Mouse (Mus musculus) intestine, embryonic 14.5 days (tissue): ENCODE measurements around the gene Epb41l3. TPM values are rescaled to one million over a fixed set of nuclear protein-coding genes. Genes with fewer than 3 reads are reported as not detected.

ENCODE experiments used
- ATAC-seq: fragments of 200-750 bp; cut with Nextera tagmentation; replicated peaks from 2 replicates; pipeline ENCODE4 v1.8.0; 2017; ENCODE audit warnings: low read depth, moderate number of reproducible peaks, moderate TSS enrichment, moderate library complexity; ENCODE audit not compliant: low FRiP score, low TSS enrichment
- DNase-seq: peaks from one replicate; pipeline ENCODE4 v3.0.0-alpha.2; 2018; ENCODE audit warnings: low spot score
- H3K27ac ChIP-seq: fragments of 300-500 bp; sonication (generic); 2 replicates; pipeline ENCODE4 v1.5.1; 2014; ENCODE audit warnings: low read depth, mild to moderate bottlenecking, control low read depth
- H3K27me3 ChIP-seq: fragments of 300-500 bp; sonication (generic); replicated peaks from 2 replicates; pipeline ENCODE4 v1.6.1; 2014; ENCODE audit warnings: low read length, control low read depth; ENCODE audit not compliant: control insufficient read depth, insufficient read depth
- H3K36me3 ChIP-seq: fragments of 300-500 bp; sonication (generic); 2 replicates; pipeline ENCODE4 v1.6.1; 2014; ENCODE audit warnings: low read length, control low read depth; ENCODE audit not compliant: control insufficient read depth, insufficient read depth
- H3K4me1 ChIP-seq: fragments of 300-500 bp; sonication (generic); replicated peaks from 2 replicates; pipeline ENCODE4 v1.6.1; 2014; ENCODE audit warnings: low read length, control low read depth, mixed read lengths; ENCODE audit not compliant: control insufficient read depth, insufficient read depth
- H3K4me2 ChIP-seq: fragments of 300-500 bp; sonication (generic); 2 replicates; pipeline ENCODE4 v1.6.1; 2014; ENCODE audit warnings: low read length
- H3K4me3 ChIP-seq: fragments of 300-500 bp; sonication (generic); 2 replicates; pipeline ENCODE4 v1.5.1; 2014; ENCODE audit warnings: low read depth, low read length, control low read depth, mixed read lengths
- H3K9ac ChIP-seq: fragments of 300-500 bp; sonication (generic); 2 replicates; pipeline ENCODE4 v1.6.1; 2014; ENCODE audit warnings: mild to moderate bottlenecking, low read length
- H3K9me3 ChIP-seq: fragments of 300-500 bp; sonication (generic); 2 replicates; pipeline ENCODE4 v1.6.1; 2016; ENCODE audit warnings: low read length, control low read depth; ENCODE audit not compliant: control insufficient read depth
- WGBS: fragments of 180-500 bp; shearing (Covaris S2); extraction: QIAGEN DNeasy Blood & Tissue Kit; methylation state at CpG from one replicate; pipeline ENCODE4 v1.1.7; 2014; 5-methylcytosine and 5-hydroxymethylcytosine counted together
- polyA plus RNA-seq: library from polyadenylated mRNA; unstranded; fragments of >200 nt; fragmentation: Nextera tagmentation; extraction: Ambion mirVana; gene quantifications from 2 replicates; pipeline ENCODE4 v1.2.1, GENCODE M21; 2014

The Epb41l3 gene
- polyA plus RNA-seq, 1 experiment from 2014 or later = 103 TPM

DNA sequence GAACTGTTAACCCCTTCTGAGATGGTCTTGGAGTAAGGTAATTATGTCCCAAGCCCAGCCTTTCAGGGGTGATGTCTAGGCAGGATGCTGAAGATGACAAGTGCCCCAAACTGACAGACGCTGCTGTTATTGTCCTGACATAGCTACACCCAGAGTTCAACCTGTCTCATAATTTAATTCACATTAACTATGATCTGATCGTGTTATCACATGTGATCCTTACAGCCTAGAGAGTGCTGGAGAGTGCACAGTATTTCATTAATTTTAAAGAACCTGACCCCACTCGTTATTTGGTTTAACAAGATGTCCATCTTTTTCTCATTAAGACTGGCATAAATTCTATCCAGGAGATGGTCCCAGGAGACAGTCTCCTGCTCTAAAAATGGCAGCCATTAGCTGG, 112.3 kb downstream of the Epb41l3 start:
- WGBS = 77% methylated on average over 3 of the region's 3 CpGs
- Histone ChIP-seq H3K4me1 (no peaks in the 10 kb centered on the region), H3K27ac (no peak overlapping the region), H3K36me3 (no peaks in the 10 kb centered on the region), H3K4me2 (no peak overlapping the region), H3K4me3 (no peak overlapping the region), H3K9ac (no peak overlapping the region), H3K9me3 (no peaks in the 10 kb centered on the region), H3K27me3 (no peaks in the 10 kb centered on the region)
- ATAC-seq (no peak), DNase-seq (no peak)

DNA sequence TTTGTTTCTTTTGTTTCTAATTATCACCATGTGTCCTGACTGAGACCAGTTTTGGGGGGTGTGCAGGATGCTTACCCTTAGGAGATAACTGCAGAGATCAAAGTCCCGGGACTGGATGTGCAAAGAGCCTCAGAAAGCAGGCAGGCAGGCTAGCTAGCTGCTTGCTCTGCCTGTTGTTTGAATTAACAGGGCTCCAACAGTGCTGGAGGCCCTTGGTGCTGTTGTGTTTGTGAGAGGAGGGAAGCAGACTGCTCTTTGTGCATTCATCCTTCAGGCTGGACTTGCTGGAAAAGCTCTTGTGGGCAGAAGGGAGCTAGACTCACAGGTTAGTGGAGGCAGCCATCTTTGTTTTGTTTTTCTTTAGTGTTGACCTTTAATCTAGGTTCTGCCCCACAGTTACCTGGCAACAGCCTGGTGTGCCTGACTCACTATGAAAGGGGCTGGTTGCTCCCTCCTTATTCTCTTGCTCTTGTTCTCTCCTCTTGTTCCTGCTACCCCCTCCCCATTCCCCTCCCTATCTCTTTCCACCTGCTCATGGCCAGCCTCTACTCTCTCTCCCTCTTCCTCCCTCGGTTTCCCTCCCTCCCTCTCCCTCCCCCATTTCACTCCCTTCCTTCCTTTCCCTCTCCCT, 117.5 kb downstream of the Epb41l3 start:
- ATAC-seq (no peak), DNase-seq (no peak)
- Histone ChIP-seq H3K27me3 (no peaks in the 10 kb centered on the region), H3K27ac (no peak overlapping the region), H3K9me3 (no peaks in the 10 kb centered on the region), H3K36me3 (no peaks in the 10 kb centered on the region), H3K4me2 (no peak overlapping the region), H3K4me1 (peaks cover 15% of the 10 kb centered on the region), H3K9ac (no peak overlapping the region), H3K4me3 (no peak overlapping the region)
- WGBS = 30% methylated on average over 2 of the region's 2 CpGs

DNA sequence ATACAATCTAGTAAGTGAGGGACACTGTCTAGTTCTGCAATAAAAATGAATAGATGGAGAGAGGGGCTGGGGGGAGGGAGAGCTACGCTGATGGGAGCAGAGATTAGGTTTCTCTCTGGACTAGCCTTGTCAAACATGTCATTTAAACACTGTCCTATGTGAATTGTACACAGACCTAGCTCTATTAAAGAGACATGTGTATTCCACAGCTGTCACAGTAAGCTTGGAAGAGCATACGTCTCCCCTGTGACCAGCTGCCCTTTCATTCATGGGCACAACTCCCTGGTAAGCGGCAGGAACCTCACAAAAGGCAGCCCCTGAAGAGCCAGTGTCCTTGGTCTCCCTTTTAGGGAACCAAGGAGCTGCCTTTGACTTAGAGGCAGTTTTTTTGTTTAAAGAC, 119.1 kb downstream of the Epb41l3 start:
- H3K4me1 ChIP-seq = peaks cover 20% of the 10 kb centered on the region
- DNase-seq (no peak), ATAC-seq (no peak)
- no peak overlapping the region for H3K4me3 ChIP-seq
- no peak overlapping the region for H3K4me2 ChIP-seq
- no peaks in the 10 kb centered on the region for H3K9me3 ChIP-seq
- no peak overlapping the region for H3K9ac ChIP-seq
- H3K27me3 ChIP-seq = no peaks in the 10 kb centered on the region
- no peaks in the 10 kb centered on the region for H3K36me3 ChIP-seq
- no peak overlapping the region for H3K27ac ChIP-seq
- 31% methylated on average over 3 of the region's 3 CpGs for WGBS

- Histone ChIP-seq H3K4me3 (no peak overlapping the region), H3K4me1 (peaks cover 20% of the 10 kb centered on the region), H3K4me2 (no peak overlapping the region), H3K9me3 (no peaks in the 10 kb centered on the region), H3K9ac (no peak overlapping the region), H3K27me3 (no peaks in the 10 kb centered on the region), H3K36me3 (no peaks in the 10 kb centered on the region), H3K27ac (no peak overlapping the region; the same call in 1 of the 2 replicates)
- DNase-seq (no peak), ATAC-seq (no peak)
- 41% methylated on average over 6 of the region's 6 CpGs for WGBS
These were observed 120.3 kb downstream of the Epb41l3 start for GRCm38 (mm10) chr17:69195758-69196157.

DNA sequence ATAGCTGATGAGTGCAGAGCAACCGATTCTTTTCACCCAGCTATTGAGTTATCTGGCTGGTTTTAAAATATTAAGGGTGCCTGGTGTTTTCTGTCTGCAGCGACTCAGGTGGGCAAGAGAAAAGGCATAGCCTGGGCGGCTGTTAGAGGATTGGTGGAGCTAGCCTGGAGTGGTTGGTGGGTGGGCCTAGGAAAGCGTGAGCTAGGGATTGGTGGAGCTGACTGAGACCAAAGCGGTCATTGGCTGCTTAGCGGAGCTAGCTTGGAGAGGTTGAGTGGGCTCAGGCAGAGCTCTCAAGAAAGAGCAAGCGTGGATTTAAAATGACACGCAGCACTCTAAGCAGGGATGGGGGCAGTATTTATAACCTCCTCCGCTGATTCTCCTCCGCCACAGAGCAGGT, 121.2 kb downstream of the Epb41l3 start:
- Histone ChIP-seq H3K27me3 (no peaks in the 10 kb centered on the region), H3K4me3 (no peak overlapping the region), H3K9ac (no peak overlapping the region), H3K36me3 (no peaks in the 10 kb centered on the region), H3K4me1 (peaks cover 20% of the 10 kb centered on the region), H3K27ac (no peak overlapping the region), H3K4me2 (no peak overlapping the region), H3K9me3 (no peaks in the 10 kb centered on the region)
- DNase-seq (no peak), ATAC-seq (no peak)
- WGBS = 78% methylated on average over 10 of the region's 10 CpGs

DNA sequence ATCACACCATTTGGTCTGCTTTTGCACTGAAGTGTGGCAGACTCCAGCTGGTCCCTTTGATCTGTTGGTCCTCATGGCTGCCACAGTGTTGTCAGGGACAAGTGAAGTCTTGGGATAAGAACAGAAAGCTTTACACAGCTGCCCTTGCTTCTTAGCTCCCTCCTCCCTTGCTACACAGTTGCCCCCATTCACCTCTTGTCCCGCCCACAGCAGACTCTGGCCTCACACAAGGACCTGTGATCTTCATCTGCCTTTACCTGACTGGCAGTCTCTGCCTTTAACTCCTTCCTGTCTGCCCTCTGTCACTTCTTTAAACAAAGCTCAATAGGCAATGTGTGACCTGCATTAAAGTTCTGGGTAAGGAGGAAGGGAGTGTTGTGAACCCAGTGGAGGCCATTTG, 123.3 kb downstream of the Epb41l3 start:
- Histone ChIP-seq H3K4me2 (no peak overlapping the region), H3K9ac (no peak overlapping the region), H3K4me3 (no peak overlapping the region), H3K9me3 (no peaks in the 10 kb centered on the region), H3K4me1 (peaks cover 17% of the 10 kb centered on the region), H3K27me3 (no peaks in the 10 kb centered on the region), H3K36me3 (no peaks in the 10 kb centered on the region), H3K27ac (no peak overlapping the region)
- DNase-seq (no peak), ATAC-seq (no peak)
- WGBS = 18% methylated on average over 1 of the region's 1 CpGs

GRCm38 (mm10) chr17:69199827-69200226, 124.3 kb downstream of the Epb41l3 start:
- Histone ChIP-seq H3K4me3 (no peak overlapping the region), H3K27ac (no peak overlapping the region), H3K9me3 (no peaks in the 10 kb centered on the region), H3K4me2 (no peak overlapping the region), H3K27me3 (no peaks in the 10 kb centered on the region), H3K36me3 (no peaks in the 10 kb centered on the region), H3K9ac (no peak overlapping the region), H3K4me1 (peaks cover 14% of the 10 kb centered on the region)
- no peak for DNase-seq
- no peak for ATAC-seq
- 83% methylated on average over 6 of the region's 6 CpGs for WGBS

- peaks cover 8% of the 10 kb centered on the region for H3K4me1 ChIP-seq
- no peaks in the 10 kb centered on the region for H3K27me3 ChIP-seq
- no peak overlapping the region for H3K27ac ChIP-seq
- ATAC-seq (no peak), DNase-seq (no peak)
- H3K9me3 ChIP-seq = no peaks in the 10 kb centered on the region
- 95% methylated on average over 8 of the region's 8 CpGs for WGBS
- H3K4me2 ChIP-seq = no peak overlapping the region
- no peaks in the 10 kb centered on the region for H3K36me3 ChIP-seq
- H3K4me3 ChIP-seq = no peak overlapping the region
- H3K9ac ChIP-seq = no peak overlapping the region
These were observed 125.5 kb downstream of the Epb41l3 start for GRCm38 (mm10) chr17:69200936-69201335.

GRCm38 (mm10) chr17:69205282-69205999, 130.0 kb downstream of the Epb41l3 start:
- no peak overlapping the region for H3K4me3 ChIP-seq
- no peak overlapping the region for H3K27ac ChIP-seq
- DNase-seq (no peak), ATAC-seq (no peak)
- no peak overlapping the region for H3K9ac ChIP-seq
- no peaks in the 10 kb centered on the region for H3K27me3 ChIP-seq
- H3K4me2 ChIP-seq = no peak overlapping the region
- H3K9me3 ChIP-seq = no peaks in the 10 kb centered on the region
- 79% methylated on average over 5 of the region's 5 CpGs for whole genome bisulfite sequencing
- H3K4me1 ChIP-seq = no peaks in the 10 kb centered on the region
- peaks cover 20% of the 10 kb centered on the region for H3K36me3 ChIP-seq
